Mouse (Mus musculus) ES-E14 (cell line): ENCODE measurements at regions not wholly inside any gene's neighbourhood (a gene's known extent, or its start where the extent isn't known, plus 50 kb on each side); places are given as distances from the start of the nearest gene placed in this dataset.

Experiments
- DNase-seq: peaks from one replicate; pipeline ENCODE4 v3.0.0-alpha.2; 2013; ENCODE audit warnings: low read depth, low spot score
- H3K27ac ChIP-seq: 2 replicates; pipeline ENCODE4 v1.5.1; 2012; ENCODE audit warnings: low read depth, mild to moderate bottlenecking, low read length, moderate library complexity, mixed read lengths; ENCODE audit not compliant: poor library complexity, insufficient read depth, severe bottlenecking
- H3K36me3 ChIP-seq: 2 replicates; pipeline ENCODE4 v1.6.1; 2012; ENCODE audit warnings: mild to moderate bottlenecking, low read length, moderate library complexity, mixed read lengths; ENCODE audit not compliant: control insufficient read depth, poor library complexity, insufficient read depth, severe bottlenecking
- H3K4me1 ChIP-seq, 2 experiments: fragments of 150-350 bp in 1 of 2; sonication (generic) in 1 of 2; 2 replicates each; pipeline ENCODE4 v1.6.1; 2012; ENCODE audit warnings: low read length in 2 of 2, mild to moderate bottlenecking in 1 of 2, mixed read lengths in 1 of 2; ENCODE audit not compliant: control insufficient read depth in 2 of 2, insufficient read depth in 2 of 2, poor library complexity in 1 of 2
- H3K4me3 ChIP-seq, 2 experiments: fragments of 150-350 bp in 1 of 2; sonication (generic) in 1 of 2; 2 replicates each; pipeline ENCODE4 v1.5.1; 2012; ENCODE audit warnings: low read length in 2 of 2, low read depth in 1 of 2, mild to moderate bottlenecking in 1 of 2, mixed read lengths in 1 of 2; ENCODE audit not compliant: insufficient read depth in 1 of 2, poor library complexity in 1 of 2, severe bottlenecking in 1 of 2
- H3K9ac ChIP-seq: 2 replicates; pipeline ENCODE4 v1.6.1; 2012; ENCODE audit warnings: low read depth, mild to moderate bottlenecking, low read length, mixed read lengths; ENCODE audit not compliant: poor library complexity, insufficient read depth, severe bottlenecking
- H3K9me3 ChIP-seq: fragments of 150-350 bp; sonication (generic); 2 replicates; pipeline ENCODE4 v1.6.1; 2012; ENCODE audit warnings: low read depth, mild to moderate bottlenecking, low read length; ENCODE audit not compliant: control insufficient read depth, insufficient read depth
- CHD2 ChIP-seq: IDR thresholded peaks from 2 replicates; pipeline ENCODE4 v1.6.1; 2014; ENCODE audit warnings: mild to moderate bottlenecking, low read depth, low read length, inconsistent platforms
- HCFC1 ChIP-seq: IDR thresholded peaks from 2 replicates; pipeline ENCODE4 v1.6.1; 2012; ENCODE audit warnings: low read length, inconsistent platforms, borderline replicate concordance; ENCODE audit not compliant: insufficient read depth
- MAFK ChIP-seq: IDR thresholded peaks from 2 replicates; pipeline ENCODE4 v1.6.1; 2014; ENCODE audit warnings: mild to moderate bottlenecking, low read depth, low read length, inconsistent platforms; ENCODE audit not compliant: insufficient read depth
- ZC3H11A ChIP-seq: IDR thresholded peaks from 2 replicates; pipeline ENCODE4 v1.6.1; 2012; ENCODE audit warnings: low read depth, mild to moderate bottlenecking, inconsistent platforms, low read length, borderline replicate concordance
- ZNF384 ChIP-seq: IDR thresholded peaks from 2 replicates; pipeline ENCODE4 v1.6.1; 2012; ENCODE audit warnings: low read depth, low read length, inconsistent platforms
- in situ Hi-C, 2 experiments: fragments of 600-800 bp; cut with MboI; formaldehyde crosslinking; loops; one replicate each; pipeline ENCODE4 v1.15.1; 2025; ENCODE audit warnings: low sequenced_read_pairs in 2 of 2, inconsistent platforms in 1 of 2; ENCODE audit not compliant: unreplicated experiment in 2 of 2

GRCm38 (mm10) chr8:101697948-101698347 is 1087.5 kb downstream of the Cdh11 start:
- Histone ChIP-seq H3K4me1 (no peaks in the 10 kb centered on the region), H3K27ac (no peak overlapping the region), H3K36me3 (no peaks in the 10 kb centered on the region), H3K9ac (no peak overlapping the region), H3K4me3 (no peak overlapping the region), H3K9me3 (no peaks in the 10 kb centered on the region)
- DNase-seq, result no peak
- no peak for TF ChIP-seq HCFC1
- TF ChIP-seq ZC3H11A, result no peak
- TF ChIP-seq MAFK, result no peak
- TF ChIP-seq CHD2, result no peak
- no peak for TF ChIP-seq ZNF384
- in situ Hi-C loops, result no loop called here

GRCm38 (mm10) chr8:101690901-101691300 is 1094.5 kb downstream of the Cdh11 start:
- Histone ChIP-seq H3K9ac (no peak overlapping the region), H3K36me3 (no peaks in the 10 kb centered on the region), H3K27ac (no peak overlapping the region), H3K9me3 (no peaks in the 10 kb centered on the region), H3K4me1 (no peaks in the 10 kb centered on the region), H3K4me3 (no peak overlapping the region)
- TF ChIP-seq ZC3H11A (no peak), CHD2 (no peak), ZNF384 (no peak), MAFK (no peak), HCFC1 (no peak)
- in situ Hi-C loops, result no loop called here
- DNase-seq, result no peak

- DNase-seq, result no peak
- no peaks in the 10 kb centered on the region for H3K36me3 ChIP-seq
- no peak overlapping the region for H3K4me3 ChIP-seq
- no peak overlapping the region for H3K9ac ChIP-seq
- in situ Hi-C loops, result no loop called here
- H3K9me3 ChIP-seq, result no peaks in the 10 kb centered on the region
- no peak overlapping the region for H3K27ac ChIP-seq
- no peaks in the 10 kb centered on the region for H3K4me1 ChIP-seq
- TF ChIP-seq CHD2 (no peak), HCFC1 (no peak), MAFK (no peak), ZC3H11A (no peak), ZNF384 (no peak)
Measured at GRCm38 (mm10) chr8:101668921-101669320, 1116.5 kb downstream of the Cdh11 start.

GRCm38 (mm10) chr8:101662874-101663273 is 1122.6 kb downstream of the Cdh11 start:
- TF ChIP-seq MAFK (no peak), HCFC1 (no peak), ZC3H11A (no peak), CHD2 (no peak), ZNF384 (no peak)
- in situ Hi-C loops, result no loop called here
- Histone ChIP-seq H3K9ac (no peak overlapping the region), H3K4me1 (no peaks in the 10 kb centered on the region), H3K36me3 (no peaks in the 10 kb centered on the region), H3K27ac (no peak overlapping the region), H3K4me3 (no peak overlapping the region), H3K9me3 (no peaks in the 10 kb centered on the region)
- no peak for DNase-seq

GRCm38 (mm10) chr8:101655292-101655691 is 1130.2 kb downstream of the Cdh11 start:
- H3K9ac ChIP-seq, result no peak overlapping the region
- no peaks in the 10 kb centered on the region for H3K36me3 ChIP-seq
- H3K9me3 ChIP-seq, result no peaks in the 10 kb centered on the region
- in situ Hi-C loops, result no loop called here
- H3K27ac ChIP-seq, result no peak overlapping the region
- no peaks in the 10 kb centered on the region for H3K4me1 ChIP-seq
- DNase-seq, result no peak
- no peak overlapping the region for H3K4me3 ChIP-seq
- no peak for TF ChIP-seq HCFC1
- TF ChIP-seq ZC3H11A, result no peak
- TF ChIP-seq CHD2, result no peak
- TF ChIP-seq ZNF384, result no peak
- TF ChIP-seq MAFK, result no peak
